Mouse (Mus musculus) hindbrain, postnatal 0 days (tissue): ENCODE data around the gene Lrp3. TPM values are rescaled to one million over a fixed set of nuclear protein-coding genes. Genes with fewer than 3 reads are reported as not detected.
A peak's percentile ranks its signal among the peaks of the same experiment; 100 is the strongest.
"Not testable (repeated sequence)": the region's sequence is repeated elsewhere in the genome, so short reads cannot be mapped to it uniquely, and the experiment has no call there.

Experiments
- ATAC-seq: fragments of 200-750 bp; cut with Nextera tagmentation; 2 replicates; pipeline ENCODE4 v1.8.0; 2017; ENCODE audit warnings: mild to moderate bottlenecking, moderate TSS enrichment, moderate library complexity
- DNase-seq: peaks from one replicate; pipeline ENCODE4 v3.0.0-alpha.2; 2015; ENCODE audit warnings: low spot score
- H3K27ac ChIP-seq: fragments of 300-500 bp; sonication (generic); 2 replicates; pipeline ENCODE4 v1.5.1; 2014; ENCODE audit warnings: mild to moderate bottlenecking
- H3K27me3 ChIP-seq: fragments of 300-500 bp; sonication (generic); 2 replicates; pipeline ENCODE4 v1.6.1; 2014; ENCODE audit warnings: low read length, mixed read lengths; ENCODE audit not compliant: insufficient read depth
- H3K36me3 ChIP-seq: fragments of 300-500 bp; sonication (generic); 2 replicates; pipeline ENCODE4 v1.6.1; 2014; ENCODE audit warnings: low read length, mixed read lengths; ENCODE audit not compliant: insufficient read depth
- H3K4me1 ChIP-seq: fragments of 300-500 bp; sonication (generic); 2 replicates; pipeline ENCODE4 v1.6.1; 2014; ENCODE audit warnings: antibody characterized with exemption, low read length, mixed read lengths; ENCODE audit not compliant: insufficient read depth
- H3K4me2 ChIP-seq: fragments of 300-500 bp; sonication (generic); 2 replicates; pipeline ENCODE4 v1.6.1; 2014; ENCODE audit warnings: low read depth, mild to moderate bottlenecking, low read length, moderate library complexity, mixed read lengths
- H3K4me3 ChIP-seq: fragments of 300-500 bp; sonication (generic); 2 replicates; pipeline ENCODE4 v1.5.1; 2014; ENCODE audit warnings: low read length
- H3K9ac ChIP-seq: fragments of 300-500 bp; sonication (generic); replicated peaks from 2 replicates; pipeline ENCODE4 v1.6.1; 2014; ENCODE audit warnings: mild to moderate bottlenecking, low read length, moderate library complexity, mixed read lengths
- H3K9me3 ChIP-seq: fragments of 300-500 bp; sonication (generic); 2 replicates; pipeline ENCODE4 v1.6.1; 2016; ENCODE audit warnings: low read length, mixed read lengths
- CTCF ChIP-seq: IDR thresholded peaks from 2 replicates; pipeline ENCODE4 v1.5.1; 2016; ENCODE audit warnings: antibody characterized with exemption, control low read depth, low read depth
- WGBS: fragments of 180-500 bp; shearing (Covaris S2); extraction: QIAGEN DNeasy Blood & Tissue Kit; methylation state at CpG from one replicate; pipeline ENCODE4 v1.1.7; 2014; 5-methylcytosine and 5-hydroxymethylcytosine counted together
- polyA plus RNA-seq: library from polyadenylated mRNA; unstranded; fragments of >200 nt; fragmentation: Nextera tagmentation; extraction: Ambion mirVana; gene quantifications from 2 replicates; pipeline ENCODE4 v1.2.1, GENCODE M21; 2015
- total RNA-seq: library from RNA; depleted of rRNA; stranded (reverse); fragments of >200 nt; gene quantifications from 2 replicates; pipeline ENCODE4 v1.2.3, GENCODE M21; 2014; rRNA removed

Lrp3 gene
- 132 and 137 TPM in 2 replicates for total RNA-seq
- 20.2 and 20.7 TPM in 2 replicates for polyA plus RNA-seq

GRCm38 (mm10) chr7:35215225-35215624, at the start of gene Lrp3:
Gene Lrp3 (minus strand): TSS chr7:35215498.
- Histone ChIP-seq H3K4me3 (peak within 1 kb of the TSS; percentile 87), H3K9ac (peak within 1 kb of the TSS; percentile 94), H3K36me3 (peaks cover 17% of the 10 kb centered on the region), H3K27ac (peak within 1 kb of the TSS; percentile 87), H3K9me3 (no peaks in the 10 kb centered on the region), H3K4me1 (peaks cover 10% of the 10 kb centered on the region), H3K27me3 (no peaks in the 10 kb centered on the region), H3K4me2 (peak within 1 kb of the TSS; percentile 75)
- ATAC-seq (peak; percentile 87), DNase-seq (peak; percentile 81)
- TF ChIP-seq CTCF, result no peak
- 1% methylated on average over 43 of the region's 53 CpGs for WGBS

DNA sequence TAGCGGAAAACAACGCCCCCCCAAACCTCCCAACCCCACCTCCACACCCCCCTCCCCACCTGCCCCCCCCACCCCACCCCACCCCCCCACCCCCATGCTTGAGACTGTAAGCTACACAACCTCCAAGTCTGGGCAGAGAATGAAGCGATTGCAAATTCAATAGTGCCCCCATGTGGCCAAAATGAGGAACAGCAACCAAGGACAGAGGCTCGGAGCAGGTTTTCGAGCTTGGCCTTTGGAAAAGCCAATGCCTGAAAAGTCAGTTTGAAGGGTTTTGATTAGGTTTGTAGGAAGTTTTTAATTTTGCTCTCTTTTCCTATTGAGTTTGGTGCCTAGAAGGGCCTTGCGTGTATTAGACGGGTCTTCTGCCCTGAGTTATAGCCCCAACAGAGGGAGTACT, 49.4 kb upstream of the Lrp3 start:
- peak; percentile 31; the same call in 1 of the 2 replicates for ATAC-seq
- 12% methylated on average over 7 of the region's 7 CpGs for WGBS
- H3K4me2 ChIP-seq, result no peak overlapping the region
- no peak overlapping the region for H3K4me3 ChIP-seq
- H3K27ac ChIP-seq, result no peak overlapping the region
- H3K9me3 ChIP-seq, result no peaks in the 10 kb centered on the region
- no peaks in the 10 kb centered on the region for H3K36me3 ChIP-seq
- H3K9ac ChIP-seq, result no peak overlapping the region
- H3K4me1 ChIP-seq, result no peaks in the 10 kb centered on the region
- peak; percentile 80 for DNase-seq
- peak; percentile 76 for TF ChIP-seq CTCF
- no peaks in the 10 kb centered on the region for H3K27me3 ChIP-seq

GRCm38 (mm10) chr7:35263595-35264489, 48.5 kb upstream of the Lrp3 start:
- Histone ChIP-seq H3K4me3 (no peak overlapping the region), H3K9ac (no peak overlapping the region), H3K36me3 (no peaks in the 10 kb centered on the region), H3K9me3 (no peaks in the 10 kb centered on the region), H3K4me2 (no peak overlapping the region), H3K27me3 (no peaks in the 10 kb centered on the region), H3K4me1 (no peaks in the 10 kb centered on the region), H3K27ac (no peak overlapping the region)
- ATAC-seq (no peak), DNase-seq (no peak)
- WGBS, result 87% methylated on average over 15 of the region's 15 CpGs
- TF ChIP-seq CTCF, result no peak

DNA sequence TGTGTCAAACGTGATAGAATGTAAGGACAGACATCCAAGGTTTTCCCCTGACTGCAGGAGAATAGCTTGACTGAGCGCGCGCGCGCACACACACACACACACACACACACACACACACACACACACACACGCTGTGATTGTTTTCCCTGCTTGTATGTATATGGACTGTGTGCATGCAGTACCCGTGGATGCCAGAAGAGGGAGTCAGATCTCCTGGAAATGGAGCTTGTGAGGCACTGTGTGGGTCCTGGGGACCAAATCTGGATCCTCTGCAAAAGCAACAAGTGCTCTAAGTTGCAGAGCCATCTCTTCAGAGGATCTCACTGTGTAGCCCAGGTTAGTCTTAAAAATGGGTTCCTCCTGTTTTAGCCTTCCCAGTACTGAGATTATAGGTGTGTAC, 44.1 kb upstream of the Lrp3 start:
- no peak for ATAC-seq
- Histone ChIP-seq H3K9ac (no peak overlapping the region), H3K9me3 (no peaks in the 10 kb centered on the region), H3K27me3 (no peaks in the 10 kb centered on the region), H3K27ac (no peak overlapping the region), H3K4me1 (no peaks in the 10 kb centered on the region), H3K4me2 (no peak overlapping the region), H3K4me3 (no peak overlapping the region), H3K36me3 (no peaks in the 10 kb centered on the region)
- no peak for DNase-seq
- peak; percentile 59 for TF ChIP-seq CTCF
- 91% methylated on average over 8 of the region's 8 CpGs for WGBS

- Histone ChIP-seq H3K4me1 (no peaks in the 10 kb centered on the region), H3K27me3 (no peaks in the 10 kb centered on the region), H3K27ac (no peak overlapping the region), H3K4me2 (no peak overlapping the region), H3K9ac (no peak overlapping the region), H3K36me3 (no peaks in the 10 kb centered on the region), H3K4me3 (no peak overlapping the region), H3K9me3 (no peaks in the 10 kb centered on the region)
- ATAC-seq (no peak), DNase-seq (no peak)
- no peak for TF ChIP-seq CTCF
- 49% methylated on average over 7 of the region's 7 CpGs for WGBS
Measured at GRCm38 (mm10) chr7:35258294-35258693, 43.0 kb upstream of the Lrp3 start.

DNA sequence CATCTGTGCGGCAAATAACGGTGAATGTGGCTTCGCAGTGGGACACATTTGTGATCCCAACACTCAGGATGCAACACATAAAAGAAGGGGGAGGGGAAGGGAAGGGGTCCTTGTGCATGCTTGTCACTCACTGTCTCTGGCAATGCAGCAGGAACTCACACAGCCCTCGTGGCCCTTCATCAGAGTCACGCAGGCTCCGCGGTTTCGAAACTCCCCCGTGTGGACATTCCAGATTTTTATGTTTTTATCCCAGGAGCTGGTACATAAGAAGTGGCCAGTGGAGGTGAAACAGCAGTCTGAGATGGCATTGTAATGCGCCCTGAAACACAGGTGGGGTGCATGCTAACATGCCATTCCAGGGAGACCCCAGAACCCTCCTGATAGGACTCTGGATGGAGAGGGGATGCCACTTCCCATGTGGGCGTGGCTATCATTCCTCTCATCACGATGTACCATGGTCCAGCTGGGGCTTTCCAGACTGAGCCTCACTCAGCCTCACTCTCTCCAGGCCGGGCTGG, 36.8 kb upstream of the Lrp3 start:
- H3K9ac ChIP-seq, result no peak overlapping the region

DNA sequence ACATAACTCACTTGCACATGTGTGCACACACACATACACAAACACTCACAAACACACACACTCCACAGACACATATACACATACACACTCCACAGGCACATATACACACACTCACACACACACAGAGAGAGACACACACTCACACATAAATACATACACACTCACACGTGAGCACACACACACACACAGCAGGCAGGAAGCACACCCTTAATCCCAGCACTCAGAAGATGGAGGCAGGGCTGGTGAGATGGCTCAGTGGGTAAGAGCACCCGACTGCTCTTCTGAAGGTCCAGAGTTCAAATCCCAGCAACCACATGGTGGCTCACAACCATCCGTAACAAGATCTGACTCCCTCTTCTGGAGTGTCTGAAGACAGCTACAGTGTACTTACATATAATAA, 22.6 kb upstream of the Lrp3 start:
- not testable (repeated sequence) for H3K36me3 ChIP-seq, H3K9me3 ChIP-seq, H3K4me2 ChIP-seq, H3K4me3 ChIP-seq, H3K4me1 ChIP-seq, H3K9ac ChIP-seq, DNase-seq, H3K27ac ChIP-seq, H3K27me3 ChIP-seq, ATAC-seq
- 77% methylated on average over 2 of the region's 3 CpGs for WGBS

More for the DNA sequence above, 36.8 kb upstream of the Lrp3 start:
- no peaks in the 10 kb centered on the region for H3K4me1 ChIP-seq
- peak overlapping the region; percentile 49; the same call in 1 of the 2 replicates for H3K27ac ChIP-seq
- no peaks in the 10 kb centered on the region for H3K36me3 ChIP-seq
- peak overlapping the region; percentile 25; the same call in 1 of the 2 replicates for H3K4me3 ChIP-seq
- peak; percentile 68 for TF ChIP-seq CTCF
- ATAC-seq, result peak; percentile 87
- H3K9me3 ChIP-seq, result no peaks in the 10 kb centered on the region
- peak overlapping the region; percentile 43 for H3K4me2 ChIP-seq
- no peaks in the 10 kb centered on the region for H3K27me3 ChIP-seq
- DNase-seq, result peak; percentile 77
- WGBS, result 2% methylated on average over 13 of the region's 13 CpGs
